Mouse (Mus musculus): ENCODE results near the gene Nradd.

DNA sequence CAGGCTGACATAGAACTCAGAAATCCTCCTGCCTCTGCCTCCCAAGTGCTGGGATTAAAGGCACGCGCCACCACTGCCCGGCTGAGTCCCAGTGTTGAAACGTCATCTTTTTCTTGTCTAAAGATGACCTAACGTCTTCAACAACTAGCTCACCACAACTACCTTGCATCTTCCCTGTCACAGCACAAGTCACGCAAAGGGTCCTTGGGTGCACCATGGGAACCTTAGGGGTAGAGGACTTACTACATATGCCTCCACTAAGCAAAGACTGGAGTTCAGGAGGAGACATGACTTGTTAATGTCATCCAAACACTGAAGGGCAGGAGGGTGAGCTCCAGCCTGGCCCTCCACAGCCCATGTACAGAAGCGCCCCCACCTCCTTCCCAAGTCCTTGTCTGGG is 3.6 kb downstream of the Nradd start:
- TF ChIP-seq CTCF (IDR thresholded peaks at IDR 0.05; ENCODE audit: low read depth, low read length) = no peak
- TF ChIP-seq GATA1 (IDR thresholded peaks at IDR 0.05; ENCODE audit: borderline replicate concordance, low read length) = no peak
- TF ChIP-seq TAL1 (conservative IDR thresholded peaks at IDR 0.05; ENCODE audit: low read depth, low read length) = no peak
